ENCODE assay signal across 8 mouse cellular contexts in genomic region chr12:116048766-116049165, GRCm38 (mm10). TPM values are rescaled to one million over a fixed set of nuclear protein-coding genes. Genes with fewer than 3 reads are reported as not detected.
A peak's percentile ranks its signal among the peaks of the same experiment; 100 is the strongest.
DNase-seq lines count a peak whose midpoint lies in the region; ATAC-seq lines count a peak whose summit lies in the region.

No protein-coding gene starts in this region.

- no peaks in the 10 kb centered on the region for H3K27me3 ChIP-seq in kidney, embryonic 15.5 days
- no peaks in the 10 kb centered on the region for H3K27me3 ChIP-seq in hindbrain, embryonic 15.5 days
- H3K27me3 ChIP-seq in midbrain, embryonic 16.5 days (ENCODE audit: control insufficient read depth, insufficient read depth, low read depth, low read length), result no peaks in the 10 kb centered on the region

- peak overlapping the region; percentile 65 for H3K4me3 ChIP-seq in kidney, embryonic 15.5 days (replicated peaks)
- H3K4me3 ChIP-seq in hindbrain, embryonic 15.5 days, result peak overlapping the region; percentile 92
- H3K4me3 ChIP-seq in midbrain, embryonic 16.5 days (ENCODE audit: low read depth, low read length), result peak overlapping the region; percentile 91

- DNase-seq in kidney, adult 8-10 months, result no peak
- peak; percentile 70 for DNase-seq in adipocyte (ENCODE audit: low spot score)
- DNase-seq in cerebellum, adult 11 months, result no peak
- no peak for DNase-seq in ovary, postnatal 36 days (ENCODE audit: low spot score)
- no peak for DNase-seq in cerebellum, postnatal 10 days

- WGBS in kidney, embryonic 15.5 days, result 58% methylated on average over 7 of the region's 7 CpGs
- 63% methylated on average over 7 of the region's 7 CpGs for WGBS in hindbrain, embryonic 15.5 days
- 66% methylated on average over 7 of the region's 7 CpGs for WGBS in midbrain, embryonic 16.5 days

- H3K9me3 ChIP-seq in kidney, embryonic 15.5 days (replicated peaks), result no peaks in the 10 kb centered on the region
- no peaks in the 10 kb centered on the region for H3K9me3 ChIP-seq in hindbrain, embryonic 15.5 days
- H3K9me3 ChIP-seq in midbrain, embryonic 16.5 days (replicated peaks; ENCODE audit: control insufficient read depth, low read length, poor library complexity, severe bottlenecking), result no peaks in the 10 kb centered on the region

- peak overlapping the region; percentile 88 for H3K9ac ChIP-seq in kidney, embryonic 15.5 days
- peak overlapping the region; percentile 98 for H3K9ac ChIP-seq in hindbrain, embryonic 15.5 days
- peak overlapping the region; percentile 82 for H3K9ac ChIP-seq in midbrain, embryonic 16.5 days (ENCODE audit: low read depth, low read length)

- H3K4me1 ChIP-seq in kidney, embryonic 15.5 days, result peaks cover 14% of the 10 kb centered on the region
- H3K4me1 ChIP-seq in hindbrain, embryonic 15.5 days (replicated peaks), result peaks cover 27% of the 10 kb centered on the region
- H3K4me1 ChIP-seq in midbrain, embryonic 16.5 days (ENCODE audit: control insufficient read depth, insufficient read depth, low read length), result peaks cover 14% of the 10 kb centered on the region

- ATAC-seq in kidney, embryonic 15.5 days (replicated peaks; ENCODE audit: low FRiP score), result no peak
- no peak for ATAC-seq in hindbrain, embryonic 15.5 days (ENCODE audit: low FRiP score, low read depth)
- ATAC-seq in midbrain, embryonic 16.5 days, result no peak

- peak overlapping the region; percentile 72 for H3K4me2 ChIP-seq in kidney, embryonic 15.5 days
- H3K4me2 ChIP-seq in hindbrain, embryonic 15.5 days, result peak overlapping the region; percentile 66
- H3K4me2 ChIP-seq in midbrain, embryonic 16.5 days (ENCODE audit: low read length), result peak overlapping the region; percentile 91

- peaks cover 22% of the 10 kb centered on the region; the same call in 1 of the 2 replicates for H3K36me3 ChIP-seq in kidney, embryonic 15.5 days
- H3K36me3 ChIP-seq in hindbrain, embryonic 15.5 days, result peaks cover 20% of the 10 kb centered on the region
- H3K36me3 ChIP-seq in midbrain, embryonic 16.5 days (ENCODE audit: control insufficient read depth, insufficient read depth, low read length), result peaks cover 8% of the 10 kb centered on the region; the same call in 1 of the 2 replicates

- H3K27ac ChIP-seq in kidney, embryonic 15.5 days, result no peak overlapping the region
- no peak overlapping the region for H3K27ac ChIP-seq in hindbrain, embryonic 15.5 days (replicated peaks)
- H3K27ac ChIP-seq in midbrain, embryonic 16.5 days (ENCODE audit: low read length), result no peak overlapping the region

RNA-seq across cellular contexts. Expression of gene Zfp386, which starts 1.2 kb away (rescaled TPM):
- polyA plus RNA-seq in kidney, embryonic 15.5 days (2015; fragmentation: Nextera tagmentation; extraction: Ambion mirVana), result 48.1 and 48.8 TPM in 2 replicates
- 48.1 and 49.3 TPM in 2 replicates for polyA plus RNA-seq in hindbrain, embryonic 15.5 days (2015; fragmentation: Nextera tagmentation; extraction: Ambion mirVana)
- 55.0 and 57.7 TPM in 2 replicates for polyA plus RNA-seq in midbrain, embryonic 16.5 days (2015; fragmentation: Nextera tagmentation; extraction: Ambion mirVana)

RNA-seq across cellular contexts. Expression of gene Vipr2, which starts 28.8 kb away (rescaled TPM):
- 0.86 and 1.2 TPM in 2 replicates for polyA plus RNA-seq in kidney, embryonic 15.5 days (2015; fragmentation: Nextera tagmentation; extraction: Ambion mirVana)
- polyA plus RNA-seq in hindbrain, embryonic 15.5 days (2015; fragmentation: Nextera tagmentation; extraction: Ambion mirVana), result 0.41 and 0.91 TPM in 2 replicates
- 0.61 and 1.3 TPM in 2 replicates for polyA plus RNA-seq in midbrain, embryonic 16.5 days (2015; fragmentation: Nextera tagmentation; extraction: Ambion mirVana)
